ENCODE assay signal across 22 mouse cellular contexts in the genomic region with DNA sequence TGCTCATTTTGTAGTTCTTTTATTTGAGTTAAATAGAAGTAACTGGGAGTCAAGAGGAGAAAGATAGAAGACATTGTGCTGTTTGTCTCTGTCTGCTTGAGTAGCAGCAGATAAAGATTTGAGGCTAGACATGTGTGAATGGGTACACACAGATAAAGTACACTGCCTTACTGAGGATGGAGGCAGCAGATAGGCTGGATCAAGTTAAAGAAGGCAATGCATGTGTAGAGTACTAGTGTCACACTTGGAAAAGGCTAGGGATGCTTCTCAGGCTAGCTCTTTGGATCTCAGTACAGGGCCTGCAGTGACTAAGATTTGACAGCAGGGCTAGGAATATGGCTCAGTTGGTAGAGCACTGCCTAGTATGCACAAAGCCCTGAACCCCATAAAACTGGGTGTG. TPM values are rescaled to one million over a fixed set of nuclear protein-coding genes. Genes with fewer than 3 reads are reported as not detected.
A peak's percentile ranks its signal among the peaks of the same experiment; 100 is the strongest.
DNase-seq lines count a peak whose midpoint lies in the region; ATAC-seq and TF ChIP-seq lines count a peak whose summit lies in the region.
"Had no signal": no experiment of that assay in that cellular context is flagged by ENCODE, and none has a peak within 500 bp of the region (broad histone marks: within the 10 kb centered on the region; RNA-seq: fewer than 3 reads in every experiment).

No protein-coding gene starts in this region.

- no peak overlapping the region for H3K4me2 ChIP-seq in stomach, embryonic 15.5 days
- no peak overlapping the region for H3K4me2 ChIP-seq in stomach, postnatal 0 days (replicated peaks; ENCODE audit: low read depth)
- no peak overlapping the region for H3K4me2 ChIP-seq in liver, embryonic 16.5 days (ENCODE audit: low read depth, low read length)
- no peak overlapping the region for H3K4me2 ChIP-seq in hindbrain, embryonic 11.5 days (replicated peaks; ENCODE audit: low read depth, low read length)
- H3K4me2 ChIP-seq: embryonic facial prominence, embryonic 15.5 days; heart, embryonic 15.5 days; hindbrain, embryonic 15.5 days; lung, embryonic 15.5 days had no signal

- TF ChIP-seq EP300 in stomach, postnatal 0 days (optimal IDR thresholded peaks at IDR 0.05), result no peak

- H3K27ac ChIP-seq in stomach, embryonic 15.5 days, result no peak overlapping the region
- H3K27ac ChIP-seq in stomach, postnatal 0 days (replicated peaks), result no peak overlapping the region
- 0 out of 2 replicates have a peak overlapping the region, but pooled peaks have one; percentile 25 for H3K27ac ChIP-seq in liver, embryonic 16.5 days (ENCODE audit: low read length)
- no peak overlapping the region for H3K27ac ChIP-seq in hindbrain, embryonic 11.5 days (ENCODE audit: low read depth, low read length)
- H3K27ac ChIP-seq: embryonic facial prominence, embryonic 15.5 days; heart, adult 2 months; heart, embryonic 15.5 days; hindbrain, embryonic 15.5 days; lung, embryonic 15.5 days; midbrain, embryonic 10.5 days had no signal

- H3K4me3 ChIP-seq in stomach, embryonic 15.5 days (replicated peaks), result no peak overlapping the region
- no peak overlapping the region for H3K4me3 ChIP-seq in stomach, postnatal 0 days (ENCODE audit: low read depth, low read length)
- H3K4me3 ChIP-seq in liver, embryonic 16.5 days (ENCODE audit: low read depth, low read length), result no peak overlapping the region
- H3K4me3 ChIP-seq in hindbrain, embryonic 11.5 days (ENCODE audit: low read depth, low read length), result no peak overlapping the region
- H3K4me3 ChIP-seq: embryonic facial prominence, embryonic 15.5 days; heart, adult 2 months; heart, embryonic 15.5 days; hindbrain, embryonic 15.5 days; lung, embryonic 15.5 days; midbrain, embryonic 10.5 days had no signal

- 0 out of 2 replicates have a peak, but pooled peaks have one; percentile 35 for ATAC-seq in stomach, embryonic 15.5 days (ENCODE audit: insufficient read depth, low FRiP score, low read depth)
- no peak for ATAC-seq in stomach, postnatal 0 days (ENCODE audit: low FRiP score, low TSS enrichment)
- peak; percentile 20; the same call in 1 of the 2 replicates for ATAC-seq in granulocyte monocyte progenitor cell, adult 5-6 weeks (replicated peaks; ENCODE audit: poor library complexity, severe bottlenecking)
- peak; percentile 94 for ATAC-seq in liver, embryonic 16.5 days (ENCODE audit: low read depth)
- no peak for ATAC-seq in hindbrain, embryonic 11.5 days (ENCODE audit: low FRiP score)
- ATAC-seq: forebrain, embryonic 16.5 days had no signal

- no peaks in the 10 kb centered on the region for H3K9me3 ChIP-seq in stomach, embryonic 15.5 days
- no peaks in the 10 kb centered on the region for H3K9me3 ChIP-seq in stomach, postnatal 0 days (ENCODE audit: control insufficient read depth, low read length)
- peaks cover 3% of the 10 kb centered on the region; the same call in 1 of the 2 replicates for H3K9me3 ChIP-seq in liver, embryonic 16.5 days (replicated peaks; ENCODE audit: control insufficient read depth, low read length)
- H3K9me3 ChIP-seq in hindbrain, embryonic 11.5 days (ENCODE audit: control insufficient read depth, low read length), result no peaks in the 10 kb centered on the region
- H3K9me3 ChIP-seq: embryonic facial prominence, embryonic 15.5 days; hindbrain, embryonic 15.5 days; midbrain, embryonic 10.5 days had no signal

- no peaks in the 10 kb centered on the region for H3K4me1 ChIP-seq in stomach, embryonic 15.5 days
- no peaks in the 10 kb centered on the region for H3K4me1 ChIP-seq in stomach, postnatal 0 days (replicated peaks; ENCODE audit: control insufficient read depth, insufficient read depth)
- peaks cover 11% of the 10 kb centered on the region for H3K4me1 ChIP-seq in liver, embryonic 16.5 days (ENCODE audit: control insufficient read depth, low read depth, low read length)
- H3K4me1 ChIP-seq in hindbrain, embryonic 11.5 days (replicated peaks; ENCODE audit: control insufficient read depth, insufficient read depth, low read length), result no peaks in the 10 kb centered on the region
- H3K4me1 ChIP-seq: embryonic facial prominence, embryonic 15.5 days; heart, embryonic 15.5 days; hindbrain, embryonic 15.5 days; lung, embryonic 15.5 days; midbrain, embryonic 10.5 days had no signal

- peaks cover 18% of the 10 kb centered on the region for H3K36me3 ChIP-seq in stomach, embryonic 15.5 days
- H3K36me3 ChIP-seq in stomach, postnatal 0 days (ENCODE audit: control insufficient read depth, insufficient read depth, low read length), result no peaks in the 10 kb centered on the region
- H3K36me3 ChIP-seq in liver, embryonic 16.5 days (ENCODE audit: control insufficient read depth, insufficient read depth), result peaks cover 11% of the 10 kb centered on the region
- H3K36me3 ChIP-seq in hindbrain, embryonic 11.5 days (ENCODE audit: control insufficient read depth, insufficient read depth, low read length), result no peaks in the 10 kb centered on the region

- no peak for TF ChIP-seq CTCF in stomach, postnatal 0 days (IDR thresholded peaks at IDR 0.05; ENCODE audit: low read depth)

- H3K27me3 ChIP-seq in stomach, embryonic 15.5 days (replicated peaks), result no peaks in the 10 kb centered on the region
- H3K27me3 ChIP-seq in stomach, postnatal 0 days (ENCODE audit: control insufficient read depth, insufficient read depth, low read length), result no peaks in the 10 kb centered on the region
- no peaks in the 10 kb centered on the region for H3K27me3 ChIP-seq in liver, embryonic 16.5 days (ENCODE audit: control insufficient read depth, insufficient read depth, low read depth, low read length)
- no peaks in the 10 kb centered on the region for H3K27me3 ChIP-seq in hindbrain, embryonic 11.5 days (ENCODE audit: control insufficient read depth, insufficient read depth, low read length)
- H3K27me3 ChIP-seq: embryonic facial prominence, embryonic 15.5 days; heart, embryonic 15.5 days; hindbrain, embryonic 15.5 days; lung, embryonic 15.5 days had no signal

- H3K9ac ChIP-seq in stomach, embryonic 15.5 days, result no peak overlapping the region
- H3K9ac ChIP-seq in stomach, postnatal 0 days (ENCODE audit: low read length), result no peak overlapping the region
- H3K9ac ChIP-seq in liver, embryonic 16.5 days (ENCODE audit: low read depth, low read length), result no peak overlapping the region
- no peak overlapping the region for H3K9ac ChIP-seq in hindbrain, embryonic 11.5 days (ENCODE audit: low read depth, low read length)
- H3K9ac ChIP-seq: embryonic facial prominence, embryonic 15.5 days; heart, embryonic 15.5 days; hindbrain, embryonic 15.5 days; lung, embryonic 15.5 days had no signal

- no peak for DNase-seq in stomach, postnatal 0 days (ENCODE audit: low spot score)
- no peak for DNase-seq in hindbrain, embryonic 11.5 days (ENCODE audit: low spot score)
- no peak for DNase-seq in thymus, postnatal 25 days
- DNase-seq in thymus, adult 18-20 months, result no peak
- DNase-seq: adrenal gland, postnatal 10 days; B cell, adult 2 months; cerebellum, adult 9-10 months; gastrocnemius, postnatal 10 days; heart, adult 2 months; heart, postnatal 4 days; kidney, postnatal 36 days; layer of hippocampus, postnatal 36 days; lung, postnatal 4 days had no signal

RNA-seq across cellular contexts. Expression of a gene that starts 14.5 kb away (rescaled TPM):
- polyA plus RNA-seq in stomach, embryonic 15.5 days (2015; fragmentation: Nextera tagmentation; extraction: Ambion mirVana), result 33.7 and 34.0 TPM in 2 replicates
- polyA plus RNA-seq in stomach, postnatal 0 days (2015; fragmentation: Nextera tagmentation; extraction: Ambion mirVana), result 15.5 TPM in 2 replicates
- 13.6 and 23.3 TPM in 2 replicates for total RNA-seq in granulocyte monocyte progenitor cell, adult 5-6 weeks (2014; fragmentation: Nextera tagmentation)
- 12.3 and 13.3 TPM in 2 replicates for total RNA-seq in granulocyte monocyte progenitor cell, adult 5-6 weeks (2017)
- 11.2 and 12.0 TPM in 2 replicates for polyA plus RNA-seq in liver, embryonic 16.5 days (2015; fragmentation: Nextera tagmentation; extraction: Ambion mirVana)
- 35.4 and 38.0 TPM in 2 replicates for polyA plus RNA-seq in hindbrain, embryonic 11.5 days (2014; fragmentation: Nextera tagmentation; extraction: Ambion mirVana)

RNA-seq across cellular contexts. Expression of a gene that starts 29.7 kb away (rescaled TPM):
- 15.9 and 17.7 TPM in 2 replicates for polyA plus RNA-seq in stomach, embryonic 15.5 days (2015; fragmentation: Nextera tagmentation; extraction: Ambion mirVana)
- polyA plus RNA-seq in stomach, postnatal 0 days (2015; fragmentation: Nextera tagmentation; extraction: Ambion mirVana), result 7.9 and 8.8 TPM in 2 replicates
- 34.2 and 49.7 TPM in 2 replicates for total RNA-seq in granulocyte monocyte progenitor cell, adult 5-6 weeks (2014; fragmentation: Nextera tagmentation)
- total RNA-seq in granulocyte monocyte progenitor cell, adult 5-6 weeks (2017), result 30.9 and 36.7 TPM in 2 replicates
- polyA plus RNA-seq in liver, embryonic 16.5 days (2015; fragmentation: Nextera tagmentation; extraction: Ambion mirVana), result 3.2 TPM in 2 replicates
- polyA plus RNA-seq in hindbrain, embryonic 11.5 days (2014; fragmentation: Nextera tagmentation; extraction: Ambion mirVana), result 20.7 and 25.7 TPM in 2 replicates

Comparison
In these comparisons a context has a peak if more than half of its experiments do, and no peak if none do; other contexts are left out.
1. ATAC-seq: peak in stomach, embryonic 15.5 days (single experiment), granulocyte monocyte progenitor cell, adult 5-6 weeks (single experiment) and liver, embryonic 16.5 days (single experiment); none in stomach, postnatal 0 days (single experiment) and hindbrain, embryonic 11.5 days (single experiment).